Comparison of ENCODE assay signal across 25 mouse cellular contexts in genomic region chr2:155265526-155265925, GRCm38 (mm10).
"Had no signal": no experiment of that assay in that cellular context is flagged by ENCODE, and none has a peak within 500 bp of the region (broad histone marks: within the 10 kb centered on the region; RNA-seq: fewer than 3 reads in every experiment).

No protein-coding gene starts in this region.

- H3K4me3 ChIP-seq: gastrocnemius, adult 2 months; heart, adult 2 months; heart, embryonic 13.5 days; hindbrain, embryonic 10.5 days; hindbrain, embryonic 12.5 days; intestine, embryonic 15.5 days; layer of hippocampus, adult 2 months; left cerebral cortex, adult 2 months; limb, embryonic 13.5 days had no signal

- H3K27ac ChIP-seq: gastrocnemius, adult 2 months; heart, adult 2 months; heart, embryonic 13.5 days; hindbrain, embryonic 10.5 days; hindbrain, embryonic 12.5 days; hindbrain, embryonic 14.5 days; intestine, embryonic 15.5 days; layer of hippocampus, adult 2 months; left cerebral cortex, adult 2 months; limb, embryonic 13.5 days had no signal

- DNase-seq: gastrocnemius, adult 2 months; gastrocnemius, postnatal 10 days; gastrocnemius, postnatal 25 days; heart, postnatal 10 days; heart, postnatal 4 days; kidney, adult 18-20 months; kidney, adult 8-10 months; kidney, postnatal 10 days; kidney, postnatal 25 days; kidney, postnatal 4 days; liver had no signal

- H3K9ac ChIP-seq: heart, embryonic 13.5 days; hindbrain, embryonic 12.5 days; hindbrain, embryonic 14.5 days; intestine, embryonic 15.5 days; limb, embryonic 13.5 days had no signal

- H3K9me3 ChIP-seq: heart, embryonic 13.5 days; hindbrain, embryonic 10.5 days; hindbrain, embryonic 12.5 days; intestine, embryonic 15.5 days had no signal

- H3K27me3 ChIP-seq: heart, embryonic 13.5 days; hindbrain, embryonic 12.5 days; intestine, embryonic 15.5 days; limb, embryonic 13.5 days had no signal

- ATAC-seq: forebrain, embryonic 16.5 days; hindbrain, embryonic 16.5 days; inflammation-experienced regulatory T-cells, adult 6 months; intestine, embryonic 15.5 days; intestine, postnatal 0 days had no signal

- H3K4me2 ChIP-seq: heart, embryonic 13.5 days; hindbrain, embryonic 12.5 days; hindbrain, embryonic 14.5 days; intestine, embryonic 15.5 days; limb, embryonic 13.5 days; liver, embryonic 11.5 days had no signal

- H3K4me1 ChIP-seq: heart, embryonic 13.5 days; hindbrain, embryonic 10.5 days; hindbrain, embryonic 12.5 days; intestine, embryonic 15.5 days; limb, embryonic 13.5 days had no signal

- H3K36me3 ChIP-seq: heart, embryonic 13.5 days; hindbrain, embryonic 10.5 days; hindbrain, embryonic 12.5 days; intestine, embryonic 15.5 days; limb, embryonic 13.5 days had no signal
